Mouse (Mus musculus) brain, embryonic 18.5 days (tissue): Measurements from ENCODE around the gene Hephl1.

Source experiments
- DNase-seq: peaks from one replicate; pipeline ENCODE4 v3.0.0-alpha.2; 2012; ENCODE audit warnings: low read depth, low spot score

Gene Hephl1

DNA sequence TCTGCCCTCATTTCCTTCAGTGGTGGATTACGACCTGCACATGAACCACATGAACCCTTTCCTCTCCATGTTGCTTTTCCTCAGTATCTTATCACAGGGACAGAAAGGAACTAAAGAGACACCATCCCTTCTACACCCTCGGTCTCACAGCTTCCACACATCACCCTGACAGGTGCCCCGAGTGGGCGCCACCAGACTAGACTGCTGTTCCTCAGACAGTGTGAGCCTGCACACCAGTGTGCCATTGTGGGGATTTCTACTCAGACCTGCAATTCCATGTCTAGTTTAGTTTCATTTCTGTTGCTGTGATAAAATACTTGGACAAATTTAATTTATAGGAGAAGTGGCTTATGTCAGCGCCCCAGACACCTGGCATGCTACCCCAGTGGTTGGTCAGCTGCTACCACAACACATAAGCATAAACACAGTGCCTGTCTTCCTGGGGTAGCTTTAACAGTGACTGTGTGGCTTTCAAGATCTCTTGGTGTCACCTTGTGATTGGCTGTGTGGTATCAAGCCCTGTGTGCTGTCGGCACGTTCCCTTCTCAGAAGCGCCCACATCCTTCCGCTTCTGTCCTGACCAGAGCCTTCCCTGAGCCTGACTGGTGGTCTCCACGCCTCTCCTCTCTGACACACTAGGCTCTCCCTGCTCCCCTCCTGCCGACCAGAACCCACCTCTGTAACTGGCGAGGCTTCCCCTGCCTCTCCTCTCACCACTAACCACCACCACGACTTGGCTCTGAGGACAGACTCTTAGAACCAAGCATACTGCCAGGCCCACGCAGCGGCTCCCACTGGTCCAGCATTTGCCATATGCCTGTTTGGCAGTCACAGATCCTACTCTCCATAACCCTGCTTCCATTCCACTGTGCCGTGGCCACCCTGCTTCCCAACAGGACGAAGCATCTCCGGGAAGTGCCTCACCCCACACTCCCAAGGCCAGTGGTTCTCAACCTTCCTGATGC lies 93.8 kb downstream of the Hephl1 start:
- no peak for DNase-seq

DNA sequence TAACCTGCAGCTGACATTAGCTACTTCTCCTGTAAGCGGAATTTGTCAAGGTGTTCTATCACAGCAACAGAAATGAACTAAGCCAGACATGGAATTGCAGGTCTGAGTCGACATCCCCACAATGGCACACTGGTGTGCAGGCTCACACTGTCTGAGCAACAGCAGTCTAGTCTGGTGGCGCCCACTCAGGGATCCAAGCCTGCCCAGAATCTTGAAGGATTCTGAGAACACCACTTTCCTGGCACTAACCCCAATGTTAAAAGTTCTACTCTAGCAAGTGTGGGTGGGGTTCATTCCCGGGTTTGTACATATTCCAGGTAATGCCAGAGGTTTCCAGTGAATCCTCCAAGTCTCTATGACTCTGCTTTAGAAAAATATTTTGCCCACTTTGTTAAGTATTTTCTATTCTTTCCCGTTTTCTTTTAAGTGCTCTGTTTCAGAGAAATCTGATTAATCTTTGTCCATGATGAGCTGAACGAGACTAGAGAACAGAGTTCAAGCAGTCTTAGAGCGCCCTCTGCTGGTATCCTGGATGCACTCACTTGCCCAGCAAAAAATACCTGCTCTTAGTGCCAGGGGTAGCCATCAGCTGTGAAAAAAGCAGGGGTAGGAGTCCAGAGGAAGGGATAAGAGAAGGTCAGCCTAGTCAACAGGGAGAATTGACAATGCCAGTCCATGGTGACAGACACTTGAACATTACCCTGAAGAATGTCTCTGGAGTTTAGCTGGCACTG lies 96.5 kb downstream of the Hephl1 start:
- peak; percentile 57 for DNase-seq

DNA sequence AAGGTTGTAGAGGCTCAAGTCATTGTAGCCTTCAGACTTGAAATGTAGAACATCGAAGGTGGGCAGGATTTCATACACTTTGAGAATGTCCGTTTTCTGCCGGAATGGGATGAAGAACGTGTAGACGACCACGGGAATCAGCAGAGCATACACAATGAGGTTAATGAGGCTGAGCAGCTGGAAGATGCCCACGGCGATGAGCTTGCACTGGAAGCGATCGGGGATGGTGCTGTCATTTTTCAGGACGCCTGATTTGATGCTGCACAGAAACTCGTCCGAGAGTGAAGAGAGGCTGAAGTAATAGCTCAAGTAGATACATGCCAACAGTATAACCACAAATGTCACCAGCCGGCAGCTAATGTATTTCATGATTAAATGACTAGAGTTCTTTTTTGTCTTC lies 104.3 kb downstream of the Hephl1 start:
- no peak for DNase-seq

- no peak for DNase-seq
These were observed 107.6 kb downstream of the Hephl1 start for GRCm38 (mm10) chr9:15004298-15004685.

- no peak for DNase-seq
These were observed 108.1 kb downstream of the Hephl1 start for GRCm38 (mm10) chr9:15003676-15004297.

GRCm38 (mm10) chr9:15002995-15003613 lies 108.8 kb downstream of the Hephl1 start:
- DNase-seq, result no peak
